Mouse (Mus musculus) erythroid progenitor cell, adult 5-6 weeks (primary cell): ENCODE measurements around the gene Btbd35f6. TPM values are rescaled to one million over a fixed set of nuclear protein-coding genes. Genes with fewer than 3 reads are reported as not detected.
"Not testable (repeated sequence)": the region's sequence is repeated elsewhere in the genome, so short reads cannot be mapped to it uniquely, and the experiment has no call there.

ENCODE experiments used
- ATAC-seq: replicated peaks from 2 replicates; pipeline ENCODE4 v1.8.0; 2016; ENCODE audit warnings: moderate number of reproducible peaks, mild to moderate bottlenecking, moderate TSS enrichment, inconsistent platforms; ENCODE audit not compliant: poor library complexity, low FRiP score, severe bottlenecking
- total RNA-seq, 2 experiments: library from RNA; stranded (forward) in 1 of 2; stranded (reverse) in 1 of 2; fragments of 150-400 nt in 1 of 2; fragments of 186-747, 209-891 nt in 1 of 2; gene quantifications; 2 replicates each; pipeline versions ENCODE4 v1.2.3 to v1.2.4; 2015 to 2017; ENCODE audit warnings: low replicate concordance in 2 of 2

Btbd35f6 gene
- not detected in 2 replicates for total RNA-seq (2015; ENCODE audit: low replicate concordance)
- total RNA-seq (2017; ENCODE audit: low replicate concordance): not detected in 2 replicates

DNA sequence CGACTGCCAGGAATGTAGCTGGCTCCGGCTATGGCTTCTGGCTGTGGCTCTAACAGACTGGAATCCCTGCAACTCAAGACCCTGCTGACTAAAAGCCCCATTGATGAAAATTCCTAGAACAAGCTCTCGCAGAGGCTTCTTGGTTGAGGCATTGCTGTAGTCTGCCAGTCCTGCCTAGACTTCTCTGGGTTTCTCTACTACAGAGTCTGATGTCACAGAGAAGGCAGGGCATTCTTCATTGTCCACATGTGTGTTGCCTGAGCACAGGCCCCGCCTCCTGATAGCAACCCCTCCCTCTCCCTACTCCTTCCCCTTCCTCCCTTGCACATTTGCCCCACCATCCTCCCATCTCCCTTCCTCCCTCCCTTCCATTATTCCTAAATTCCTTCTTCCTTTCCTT is at the start of gene Btbd35f6:
Gene Btbd35f6 (minus strand): TSS at position 101 of the 400 bp plus-strand sequence.
- not testable (repeated sequence) for ATAC-seq

DNA sequence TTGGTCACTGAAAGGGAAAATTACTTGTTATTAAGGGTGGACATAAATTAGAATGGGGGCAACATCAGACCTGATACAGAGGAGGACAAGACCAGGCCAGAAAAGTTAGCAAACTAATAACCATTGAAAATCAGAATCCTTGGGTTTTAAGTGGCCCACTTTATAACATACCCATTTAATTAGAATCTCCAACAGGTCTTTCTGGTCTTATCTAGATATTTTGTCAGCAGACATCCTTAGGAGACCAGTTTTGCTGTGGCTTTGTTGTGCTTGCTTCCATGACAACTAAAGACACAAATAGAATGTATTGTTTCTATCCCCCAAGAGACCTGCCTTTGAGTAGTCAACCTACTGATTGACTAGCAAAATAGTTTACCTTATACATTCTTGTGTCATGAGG is 30.4 kb upstream of the Btbd35f6 start, which contains the start of gene Gm21870:
Gene Gm21870 (minus strand): TSS at position 101 of the 400 bp plus-strand sequence.
- not testable (repeated sequence) for ATAC-seq

DNA sequence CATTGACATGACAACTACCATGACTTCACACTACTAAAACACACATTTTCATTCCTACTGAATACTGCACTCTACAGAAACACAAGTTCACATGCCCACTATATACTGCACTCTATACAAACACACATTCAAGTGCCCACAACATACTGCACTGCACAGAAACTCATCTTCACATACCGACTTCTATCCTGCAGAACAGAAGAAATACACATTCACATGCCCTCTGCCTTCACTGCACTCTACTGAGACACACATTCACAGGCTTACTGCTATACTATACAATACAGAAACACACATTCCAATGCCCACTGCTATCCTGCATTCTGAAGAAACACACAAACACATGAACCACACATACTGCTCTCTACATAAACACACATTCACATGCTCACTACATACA is 26.1 kb downstream of the Btbd35f6 start:
- not testable (repeated sequence) for ATAC-seq

DNA sequence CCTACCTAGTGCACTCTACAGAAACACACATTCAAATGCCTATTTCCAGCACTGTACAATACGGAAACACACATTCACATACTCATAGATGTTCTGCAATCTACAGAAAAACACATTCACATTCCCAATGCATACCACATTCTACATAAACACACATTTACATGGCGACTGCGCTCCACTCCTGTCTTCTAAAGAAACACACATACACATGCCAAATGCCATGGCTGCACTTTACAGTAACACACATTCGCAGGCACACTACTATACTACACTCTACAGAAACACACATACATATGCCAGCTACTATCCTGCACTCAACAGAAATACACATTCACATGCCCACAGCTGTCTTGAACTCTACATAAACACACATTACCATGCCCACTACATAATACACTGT is 28.1 kb downstream of the Btbd35f6 start:
- ATAC-seq: not testable (repeated sequence)

DNA sequence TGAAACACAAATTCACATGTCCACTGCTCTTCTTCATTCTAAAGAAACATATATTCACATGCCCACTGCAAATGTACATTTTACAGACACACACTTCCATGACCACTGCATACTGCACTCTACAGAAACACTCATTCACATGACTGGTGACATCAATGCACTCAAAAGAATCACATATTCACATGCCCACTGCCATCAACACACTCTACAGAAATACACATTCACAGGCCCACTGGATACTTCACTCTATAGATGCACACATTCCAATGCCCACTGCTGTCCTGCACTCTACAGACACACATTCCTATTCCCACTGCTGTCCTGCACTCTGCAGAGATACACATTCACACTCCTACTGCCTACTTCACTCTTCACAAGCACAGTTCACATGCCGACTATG is 30.0 kb downstream of the Btbd35f6 start:
- not testable (repeated sequence) for ATAC-seq

DNA sequence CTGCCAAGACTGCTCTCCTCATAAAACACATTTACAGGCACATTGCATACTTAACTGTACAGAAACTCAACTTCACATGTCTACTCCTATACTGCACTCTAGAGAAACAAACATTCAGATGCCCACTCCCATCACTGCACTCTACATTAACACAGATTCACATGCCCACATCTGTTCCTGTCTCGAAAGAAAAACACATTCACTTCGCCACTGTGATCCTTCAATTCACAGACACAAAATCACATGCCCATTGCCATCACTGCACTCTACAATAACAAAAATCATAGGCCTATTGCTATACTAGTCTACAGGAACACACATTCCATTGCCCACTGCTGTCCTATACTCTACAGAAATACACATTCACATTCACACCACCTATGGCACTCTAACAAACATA is 30.9 kb downstream of the Btbd35f6 start:
- ATAC-seq: not testable (repeated sequence)

Other genes starting within 250 kb of the Btbd35f6 start
- not detected in 2 replicates for gene Gm21870, start 30.3 kb upstream of the Btbd35f6 start, total RNA-seq (2015; ENCODE audit: low replicate concordance)
- not detected in 2 replicates for gene Gm21870, start 30.3 kb upstream of the Btbd35f6 start, total RNA-seq (2017; ENCODE audit: low replicate concordance)
- not detected in 2 replicates for gene Btbd35f9, start 205.0 kb upstream of the Btbd35f6 start, total RNA-seq (2015; ENCODE audit: low replicate concordance)
- not detected in 2 replicates for gene Btbd35f9, start 205.0 kb upstream of the Btbd35f6 start, total RNA-seq (2017; ENCODE audit: low replicate concordance)